Mouse (Mus musculus): ENCODE data around the gene Gm20388. TPM values are rescaled to one million over a fixed set of nuclear protein-coding genes. Genes with fewer than 3 reads are reported as not detected.

Gene Gm20388
- polyA plus RNA-seq, 1 experiment from 2014 or later, result not detected

- TF ChIP-seq CTCF (IDR thresholded peaks at IDR 0.05; ENCODE audit: low read depth) (no peak), EP300 (optimal IDR thresholded peaks at IDR 0.05) (no peak)
- Histone ChIP-seq H3K4me3 (ENCODE audit: low read depth, low read length) (no peak overlapping the region), H3K9ac (ENCODE audit: low read length) (0 out of 2 replicates have a peak overlapping the region, but pooled peaks have one; percentile 18), H3K27ac (replicated peaks) (peak overlapping the region; percentile 45), H3K36me3 (ENCODE audit: control insufficient read depth, insufficient read depth, low read length) (no peaks in the 10 kb centered on the region), H3K4me1 (replicated peaks; ENCODE audit: control insufficient read depth, insufficient read depth) (no peaks in the 10 kb centered on the region), H3K27me3 (ENCODE audit: control insufficient read depth, insufficient read depth, low read length) (no peaks in the 10 kb centered on the region), H3K4me2 (replicated peaks; ENCODE audit: low read depth) (no peak overlapping the region), H3K9me3 (ENCODE audit: control insufficient read depth, low read length) (no peaks in the 10 kb centered on the region)
- ATAC-seq (ENCODE audit: low FRiP score, low TSS enrichment) (no peak), DNase-seq (ENCODE audit: low spot score) (no peak)
These were observed 2024.3 kb downstream of the Gm20388 start for GRCm38 (mm10) chr8:121934923-121935322.

- peak; percentile 45 for ATAC-seq (ENCODE audit: low FRiP score, low TSS enrichment)
- peak; percentile 35 for DNase-seq (ENCODE audit: low spot score)
- TF ChIP-seq EP300 (optimal IDR thresholded peaks at IDR 0.05), result no peak
- TF ChIP-seq CTCF (IDR thresholded peaks at IDR 0.05; ENCODE audit: low read depth), result peak; percentile 69
- Histone ChIP-seq H3K9ac (ENCODE audit: low read length) (0 out of 2 replicates have a peak overlapping the region, but pooled peaks have one; percentile 18), H3K4me1 (replicated peaks; ENCODE audit: control insufficient read depth, insufficient read depth) (no peaks in the 10 kb centered on the region), H3K4me3 (ENCODE audit: low read depth, low read length) (no peak overlapping the region), H3K9me3 (ENCODE audit: control insufficient read depth, low read length) (no peaks in the 10 kb centered on the region), H3K27ac (replicated peaks) (peak overlapping the region; percentile 63), H3K4me2 (replicated peaks; ENCODE audit: low read depth) (no peak overlapping the region), H3K27me3 (ENCODE audit: control insufficient read depth, insufficient read depth, low read length) (no peaks in the 10 kb centered on the region), H3K36me3 (ENCODE audit: control insufficient read depth, insufficient read depth, low read length) (no peaks in the 10 kb centered on the region)
- WGBS, result 38% methylated on average over 12 of the region's 12 CpGs
These were observed 2025.0 kb downstream of the Gm20388 start for GRCm38 (mm10) chr8:121935341-121936294.

- no peaks in the 10 kb centered on the region for H3K36me3 ChIP-seq (ENCODE audit: control insufficient read depth, insufficient read depth, low read length)
- no peak overlapping the region for H3K4me2 ChIP-seq (replicated peaks; ENCODE audit: low read depth)
- no peak for DNase-seq (ENCODE audit: low spot score)
- peak overlapping the region; percentile 58; the same call in 1 of the 2 replicates for H3K27ac ChIP-seq (replicated peaks)
- H3K9ac ChIP-seq (ENCODE audit: low read length), result no peak overlapping the region
- H3K27me3 ChIP-seq (ENCODE audit: control insufficient read depth, insufficient read depth, low read length), result no peaks in the 10 kb centered on the region
- 51% methylated on average over 14 of the region's 14 CpGs for WGBS
- no peak overlapping the region for H3K4me3 ChIP-seq (ENCODE audit: low read depth, low read length)
- ATAC-seq (ENCODE audit: low FRiP score, low TSS enrichment), result peak; percentile 68
- H3K4me1 ChIP-seq (replicated peaks; ENCODE audit: control insufficient read depth, insufficient read depth), result no peaks in the 10 kb centered on the region
- H3K9me3 ChIP-seq (ENCODE audit: control insufficient read depth, low read length), result no peaks in the 10 kb centered on the region
- TF ChIP-seq EP300 (optimal IDR thresholded peaks at IDR 0.05), result no peak
- TF ChIP-seq CTCF (IDR thresholded peaks at IDR 0.05; ENCODE audit: low read depth), result no peak
These were observed 2025.8 kb downstream of the Gm20388 start for GRCm38 (mm10) chr8:121936391-121936790.

- Histone ChIP-seq H3K4me3 (ENCODE audit: low read depth, low read length) (no peak overlapping the region), H3K9me3 (ENCODE audit: control insufficient read depth, low read length) (no peaks in the 10 kb centered on the region), H3K27ac (replicated peaks) (no peak overlapping the region), H3K36me3 (ENCODE audit: control insufficient read depth, insufficient read depth, low read length) (no peaks in the 10 kb centered on the region), H3K4me1 (replicated peaks; ENCODE audit: control insufficient read depth, insufficient read depth) (no peaks in the 10 kb centered on the region), H3K9ac (ENCODE audit: low read length) (no peak overlapping the region), H3K4me2 (replicated peaks; ENCODE audit: low read depth) (no peak overlapping the region), H3K27me3 (ENCODE audit: control insufficient read depth, insufficient read depth, low read length) (no peaks in the 10 kb centered on the region)
- no peak for TF ChIP-seq CTCF (IDR thresholded peaks at IDR 0.05; ENCODE audit: low read depth)
- ATAC-seq (ENCODE audit: low FRiP score, low TSS enrichment) (no peak), DNase-seq (ENCODE audit: low spot score) (no peak)
- 78% methylated on average over 7 of the region's 7 CpGs for WGBS
These were observed 2028.1 kb downstream of the Gm20388 start for GRCm38 (mm10) chr8:121938732-121939131.

GRCm38 (mm10) chr8:121943057-121943540 is 2032.5 kb downstream of the Gm20388 start:
- Histone ChIP-seq H3K4me1 (replicated peaks; ENCODE audit: control insufficient read depth, insufficient read depth) (peaks cover 2% of the 10 kb centered on the region), H3K36me3 (ENCODE audit: control insufficient read depth, insufficient read depth, low read length) (no peaks in the 10 kb centered on the region), H3K9me3 (ENCODE audit: control insufficient read depth, low read length) (no peaks in the 10 kb centered on the region), H3K4me3 (ENCODE audit: low read depth, low read length) (no peak overlapping the region), H3K4me2 (replicated peaks; ENCODE audit: low read depth) (no peak overlapping the region), H3K9ac (ENCODE audit: low read length) (no peak overlapping the region), H3K27ac (replicated peaks) (no peak overlapping the region), H3K27me3 (ENCODE audit: control insufficient read depth, insufficient read depth, low read length) (no peaks in the 10 kb centered on the region)
- TF ChIP-seq EP300 (optimal IDR thresholded peaks at IDR 0.05), result no peak
- no peak for TF ChIP-seq CTCF (IDR thresholded peaks at IDR 0.05; ENCODE audit: low read depth)
- no peak for DNase-seq (ENCODE audit: low spot score)
- ATAC-seq (ENCODE audit: low FRiP score, low TSS enrichment), result no peak
- 12% methylated on average over 2 of the region's 2 CpGs for WGBS

GRCm38 (mm10) chr8:121943716-121944115 is 2033.1 kb downstream of the Gm20388 start:
- ATAC-seq (ENCODE audit: low FRiP score, low TSS enrichment) (no peak), DNase-seq (ENCODE audit: low spot score) (no peak)
- WGBS, result 82% methylated on average over 8 of the region's 8 CpGs
- H3K9me3 ChIP-seq (ENCODE audit: control insufficient read depth, low read length), result no peaks in the 10 kb centered on the region
- peaks cover 7% of the 10 kb centered on the region for H3K4me1 ChIP-seq (replicated peaks; ENCODE audit: control insufficient read depth, insufficient read depth)
- no peak overlapping the region for H3K4me3 ChIP-seq (ENCODE audit: low read depth, low read length)
- H3K4me2 ChIP-seq (replicated peaks; ENCODE audit: low read depth), result no peak overlapping the region
- H3K27ac ChIP-seq (replicated peaks), result no peak overlapping the region
- no peaks in the 10 kb centered on the region for H3K27me3 ChIP-seq (ENCODE audit: control insufficient read depth, insufficient read depth, low read length)
- H3K36me3 ChIP-seq (ENCODE audit: control insufficient read depth, insufficient read depth, low read length), result no peaks in the 10 kb centered on the region
- TF ChIP-seq CTCF (IDR thresholded peaks at IDR 0.05; ENCODE audit: low read depth), result no peak
- no peak for TF ChIP-seq EP300 (optimal IDR thresholded peaks at IDR 0.05)
- H3K9ac ChIP-seq (ENCODE audit: low read length), result no peak overlapping the region
